Mouse (Mus musculus): ENCODE measurements around the gene Park7. TPM values are rescaled to one million over a fixed set of nuclear protein-coding genes. Genes with fewer than 3 reads are reported as not detected.

The Park7 gene
- polyA plus RNA-seq, 1 experiment from 2014 or later: 362 TPM

- Histone ChIP-seq H3K4me2 (ENCODE audit: low read depth, low read length) (no peak overlapping the region), H3K9ac (ENCODE audit: low read length) (no peak overlapping the region), H3K27ac (ENCODE audit: low read length) (peak overlapping the region; percentile 15; the same call in 1 of the 2 replicates), H3K9me3 (replicated peaks; ENCODE audit: control insufficient read depth, low read length) (no peaks in the 10 kb centered on the region), H3K4me1 (ENCODE audit: control insufficient read depth, insufficient read depth, low read length) (peaks cover 7% of the 10 kb centered on the region), H3K4me3 (replicated peaks; ENCODE audit: low read length) (no peak overlapping the region), H3K36me3 (ENCODE audit: control insufficient read depth, insufficient read depth, low read length) (no peaks in the 10 kb centered on the region), H3K27me3 (ENCODE audit: control insufficient read depth, insufficient read depth, low read length) (no peaks in the 10 kb centered on the region)
- no peak for ATAC-seq (ENCODE audit: insufficient read depth, low FRiP score)
- WGBS: 73% methylated on average over 4 of the region's 4 CpGs
These were observed 63.3 kb downstream of the Park7 start for GRCm38 (mm10) chr4:150850893-150851292.

GRCm38 (mm10) chr4:150849964-150850363 is 64.3 kb downstream of the Park7 start:
- Histone ChIP-seq H3K27ac (ENCODE audit: low read length) (no peak overlapping the region), H3K9me3 (replicated peaks; ENCODE audit: control insufficient read depth, low read length) (no peaks in the 10 kb centered on the region), H3K4me1 (ENCODE audit: control insufficient read depth, insufficient read depth, low read length) (peaks cover 7% of the 10 kb centered on the region), H3K4me3 (replicated peaks; ENCODE audit: low read length) (no peak overlapping the region), H3K4me2 (ENCODE audit: low read depth, low read length) (no peak overlapping the region), H3K9ac (ENCODE audit: low read length) (no peak overlapping the region), H3K27me3 (ENCODE audit: control insufficient read depth, insufficient read depth, low read length) (no peaks in the 10 kb centered on the region), H3K36me3 (ENCODE audit: control insufficient read depth, insufficient read depth, low read length) (no peaks in the 10 kb centered on the region)
- ATAC-seq (ENCODE audit: insufficient read depth, low FRiP score): no peak
- WGBS: 44% methylated on average over 10 of the region's 10 CpGs

Other genes with a start within 250 kb of the Park7 start
- 29.4 and 30.8 TPM in 2 replicates for gene Errfi1, start 60.5 kb downstream of the Park7 start, polyA plus RNA-seq (2015; fragmentation: Nextera tagmentation; extraction: Ambion mirVana)
- gene Tnfrsf9, start 125 bp upstream of the Park7 start, polyA plus RNA-seq (2015; fragmentation: Nextera tagmentation; extraction: Ambion mirVana): 0.84 and 1.3 TPM in 2 replicates
- gene Uts2, start 82.7 kb upstream of the Park7 start, polyA plus RNA-seq (2015; fragmentation: Nextera tagmentation; extraction: Ambion mirVana): not detected in 2 replicates
- gene Per3, start 130.2 kb upstream of the Park7 start, polyA plus RNA-seq (2015; fragmentation: Nextera tagmentation; extraction: Ambion mirVana): 5.6 and 5.9 TPM in 2 replicates
- gene Vamp3, start 143.5 kb upstream of the Park7 start, polyA plus RNA-seq (2015; fragmentation: Nextera tagmentation; extraction: Ambion mirVana): 131 and 144 TPM in 2 replicates
- gene Gm13090, start 175.1 kb upstream of the Park7 start, polyA plus RNA-seq (2015; fragmentation: Nextera tagmentation; extraction: Ambion mirVana): not detected in 2 replicates